Mouse (Mus musculus) G1E (cell line): ENCODE results near the gene Pax7.

ENCODE experiments used
- CTCF ChIP-seq: IDR thresholded peaks from 2 replicates; pipeline ENCODE4 v1.5.1; 2012; ENCODE audit warnings: low read depth, low read length, inconsistent platforms, mixed read lengths
- GATA1 ChIP-seq: IDR thresholded peaks from 2 replicates; pipeline ENCODE4 v1.6.1; 2012; ENCODE audit warnings: borderline replicate concordance, low read length, inconsistent platforms, mixed read lengths
- GATA2 ChIP-seq: IDR thresholded peaks from 2 replicates; pipeline ENCODE4 v1.6.1; 2012; ENCODE audit warnings: low read depth, low read length, inconsistent platforms, borderline replicate concordance
- TAL1 ChIP-seq: conservative IDR thresholded peaks from 2 replicates; pipeline ENCODE4 v1.6.1; 2012; ENCODE audit warnings: low read depth, low read length, inconsistent platforms, mixed read lengths

DNA sequence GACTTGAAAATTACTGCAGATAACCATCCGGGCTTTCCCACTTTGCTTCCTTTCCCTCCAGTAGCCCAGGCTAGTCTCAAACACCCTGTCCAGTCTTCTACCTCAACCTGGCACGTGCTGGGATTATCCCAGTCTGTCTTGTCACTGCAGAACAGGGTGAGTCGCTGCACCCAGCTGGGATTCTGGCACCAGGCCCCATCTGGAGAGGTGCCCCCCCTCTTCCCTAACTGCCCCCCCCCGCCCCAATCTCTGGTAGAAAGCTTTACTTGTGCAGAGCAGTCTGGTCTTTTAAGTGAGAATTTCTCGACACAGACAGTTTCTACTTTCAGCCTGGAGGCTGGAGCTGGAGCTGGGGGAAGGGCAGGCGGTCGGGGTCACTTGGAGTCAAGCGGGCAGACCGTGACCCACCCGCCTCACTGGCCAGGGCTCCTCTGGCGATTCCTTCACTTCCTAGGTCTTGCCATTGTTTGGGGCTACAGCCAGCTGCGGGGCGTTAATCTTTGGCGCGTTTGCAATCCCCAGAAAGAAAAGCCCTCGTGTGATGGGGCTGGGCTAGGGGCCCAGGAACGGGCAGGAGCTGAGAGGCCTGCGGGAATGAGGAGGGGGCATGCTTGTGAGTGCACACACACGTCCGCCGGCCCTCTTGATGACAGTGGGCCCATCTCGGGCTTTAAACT is 22.4 kb downstream of the Pax7 start:
- TF ChIP-seq CTCF: no peak
- TF ChIP-seq GATA2: no peak
- no peak for TF ChIP-seq GATA1
- TF ChIP-seq TAL1: no peak
